In genomic region chr1:40180861-40181260, GRCm38 (mm10) we compare ENCODE assay signal across 12 mouse cellular contexts. TPM values are rescaled to one million over a fixed set of nuclear protein-coding genes. Genes with fewer than 3 reads are reported as not detected.
A peak's percentile ranks its signal among the peaks of the same experiment; 100 is the strongest.
DNase-seq lines count a peak whose midpoint lies in the region; ATAC-seq and TF ChIP-seq lines count a peak whose summit lies in the region.
"Had no signal": no experiment of that assay in that cellular context is flagged by ENCODE, and none has a peak within 500 bp of the region (broad histone marks: within the 10 kb centered on the region; RNA-seq: fewer than 3 reads in every experiment).

No protein-coding gene starts in this region.

- H3K4me1 ChIP-seq in limb, embryonic 14.5 days (ENCODE audit: control insufficient read depth, insufficient read depth, low read length): no peaks in the 10 kb centered on the region
- H3K4me1 ChIP-seq in limb, embryonic 10.5 days: no peaks in the 10 kb centered on the region
- H3K4me1 ChIP-seq: forebrain, embryonic 13.5 days; hindbrain, embryonic 10.5 days had no signal

- no peaks in the 10 kb centered on the region for H3K36me3 ChIP-seq in limb, embryonic 14.5 days (ENCODE audit: control insufficient read depth, insufficient read depth, low read length)
- no peaks in the 10 kb centered on the region for H3K36me3 ChIP-seq in limb, embryonic 10.5 days
- H3K36me3 ChIP-seq: hindbrain, embryonic 10.5 days had no signal

- TF ChIP-seq POLR2A in limb, embryonic 14.5 days (IDR thresholded peaks at IDR 0.05; ENCODE audit: borderline replicate concordance, extremely low read depth, insufficient read depth, insufficient read length): no peak

- no peaks in the 10 kb centered on the region for H3K27me3 ChIP-seq in limb, embryonic 14.5 days (ENCODE audit: control insufficient read depth, insufficient read depth, low read length)
- no peaks in the 10 kb centered on the region for H3K27me3 ChIP-seq in limb, embryonic 10.5 days (ENCODE audit: low read depth, poor library complexity, severe bottlenecking)
- H3K27me3 ChIP-seq: forebrain, embryonic 13.5 days had no signal

- no peak overlapping the region for H3K9ac ChIP-seq in limb, embryonic 14.5 days (ENCODE audit: low read depth, low read length, severe bottlenecking)
- H3K9ac ChIP-seq: forebrain, embryonic 13.5 days had no signal

- DNase-seq in adrenal gland, postnatal 10 days: peak; percentile 68
- no peak for DNase-seq in adrenal gland, postnatal 4 days (ENCODE audit: low spot score in 2 of 2)
- peak; percentile 48 for DNase-seq in limb, embryonic 14.5 days (ENCODE audit: low spot score)
- DNase-seq in limb, embryonic 10.5 days (ENCODE audit: low spot score): no peak
- DNase-seq in gastrocnemius, postnatal 10 days: peak; percentile 42
- DNase-seq in lung, postnatal 14 days: peak; percentile 66
- no peak for DNase-seq in retina, embryonic 14.5 days (ENCODE audit: low spot score)
- DNase-seq in right cerebral cortex, adult 2 months (ENCODE audit: low spot score in 2 of 2): no peak
- DNase-seq: spleen, adult 18-20 months had no signal

- H3K4me3 ChIP-seq in limb, embryonic 14.5 days (replicated peaks; ENCODE audit: low read length): no peak overlapping the region
- no peak overlapping the region for H3K4me3 ChIP-seq in limb, embryonic 10.5 days
- H3K4me3 ChIP-seq: forebrain, embryonic 13.5 days; hindbrain, embryonic 10.5 days had no signal

- no peak overlapping the region for H3K4me2 ChIP-seq in limb, embryonic 14.5 days (replicated peaks; ENCODE audit: low read depth, low read length, severe bottlenecking)
- H3K4me2 ChIP-seq: forebrain, embryonic 13.5 days had no signal

- no peak overlapping the region for H3K27ac ChIP-seq in limb, embryonic 14.5 days (replicated peaks; ENCODE audit: low read depth, low read length)
- H3K27ac ChIP-seq in limb, embryonic 10.5 days: no peak overlapping the region
- H3K27ac ChIP-seq: forebrain, embryonic 13.5 days; hindbrain, embryonic 10.5 days; kidney, postnatal 0 days had no signal

- 83% methylated on average over 2 of the region's 2 CpGs for WGBS in limb, embryonic 14.5 days
- 92% methylated on average over 2 of the region's 2 CpGs for WGBS in limb, embryonic 10.5 days

- ATAC-seq in limb, embryonic 14.5 days (ENCODE audit: low FRiP score, low read depth): no peak
- ATAC-seq: forebrain, embryonic 13.5 days had no signal

- H3K9me3 ChIP-seq in limb, embryonic 14.5 days (ENCODE audit: control insufficient read depth, low read length): no peaks in the 10 kb centered on the region
- no peaks in the 10 kb centered on the region for H3K9me3 ChIP-seq in limb, embryonic 10.5 days (replicated peaks)
- H3K9me3 ChIP-seq: forebrain, embryonic 13.5 days; hindbrain, embryonic 10.5 days had no signal

RNA-seq across cellular contexts. Expression of gene Il1r1, which starts 44.0 kb away (rescaled TPM):
- total RNA-seq in adrenal gland, postnatal 10 days (2021): 1 to 10 TPM; 8.4 to 9.0 TPM
- total RNA-seq in adrenal gland, postnatal 4 days (2021): 1 to 10 TPM; 8.2 to 8.8 TPM
- polyA plus RNA-seq in limb, embryonic 14.5 days (2012; rRNA removed): 6.6 and 6.7 TPM in 2 replicates
- 11.7 and 12.0 TPM in 2 replicates for polyA plus RNA-seq in limb, embryonic 14.5 days (2014; fragmentation: Nextera tagmentation; extraction: Ambion mirVana)
- polyA plus RNA-seq in limb, embryonic 10.5 days (2016; fragmentation: Nextera tagmentation; extraction: Ambion mirVana): 0.51 and 0.60 TPM in 2 replicates
- 1 to 10 TPM; 5.5 to 5.7 TPM for total RNA-seq in gastrocnemius, postnatal 10 days (2021)

Comparison
In these comparisons a context has a peak if more than half of its experiments do, and no peak if none do; other contexts are left out.
1. DNase-seq: peak in adrenal gland, postnatal 10 days (single experiment), limb, embryonic 14.5 days (single experiment), gastrocnemius, postnatal 10 days (single experiment) and lung, postnatal 14 days (single experiment); none in adrenal gland, postnatal 4 days (0 of 2), limb, embryonic 10.5 days (single experiment), retina, embryonic 14.5 days (single experiment) and right cerebral cortex, adult 2 months (0 of 2).